Mouse (Mus musculus): ENCODE data around the gene Spdye4b. TPM values are rescaled to one million over a fixed set of nuclear protein-coding genes. Genes with fewer than 3 reads are reported as not detected.

Spdye4b gene
- total and polyA plus RNA-seq, 2 experiments from 2014 or later: 0.62 TPM; not detected in 1

DNA sequence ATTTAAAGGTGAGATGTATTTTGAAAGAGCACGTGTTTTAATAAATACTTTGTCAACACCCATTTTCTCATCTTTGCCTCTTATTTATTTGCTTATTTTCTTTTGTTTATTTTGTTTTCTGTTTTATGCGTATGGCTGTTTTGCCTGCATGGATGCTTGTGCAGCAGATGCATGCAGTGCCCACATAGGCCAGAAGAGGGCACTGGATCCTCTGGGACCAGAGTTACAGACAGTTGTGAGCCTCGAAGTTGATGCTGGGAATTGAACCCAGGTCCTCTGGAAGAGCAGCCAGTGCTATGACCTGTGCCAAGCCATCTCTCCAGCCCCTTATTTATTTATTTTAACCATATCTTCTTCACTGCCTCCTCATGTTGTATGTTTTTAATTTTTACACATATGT lies 24.2 kb downstream of the Spdye4b start:
- 0 out of 2 replicates have a peak, but pooled peaks have one; percentile 7 for TF ChIP-seq CTCF (IDR thresholded peaks at IDR 0.05; ENCODE audit: low read depth)
- H3K4me1 ChIP-seq (ENCODE audit: insufficient read depth): no peaks in the 10 kb centered on the region
- H3K4me2 ChIP-seq (ENCODE audit: low read depth): no peak overlapping the region
- DNase-seq (no peak), ATAC-seq (no peak)
- H3K36me3 ChIP-seq (ENCODE audit: insufficient read depth): no peaks in the 10 kb centered on the region
- no peaks in the 10 kb centered on the region for H3K27me3 ChIP-seq (ENCODE audit: insufficient read depth, low read length)
- no peaks in the 10 kb centered on the region for H3K9me3 ChIP-seq (ENCODE audit: low read length)
- H3K27ac ChIP-seq (ENCODE audit: low read depth, low read length): no peak overlapping the region
- H3K9ac ChIP-seq: no peak overlapping the region
- H3K4me3 ChIP-seq (ENCODE audit: low read depth, low read length): no peak overlapping the region
- 77% methylated on average over 3 of the region's 3 CpGs for WGBS

DNA sequence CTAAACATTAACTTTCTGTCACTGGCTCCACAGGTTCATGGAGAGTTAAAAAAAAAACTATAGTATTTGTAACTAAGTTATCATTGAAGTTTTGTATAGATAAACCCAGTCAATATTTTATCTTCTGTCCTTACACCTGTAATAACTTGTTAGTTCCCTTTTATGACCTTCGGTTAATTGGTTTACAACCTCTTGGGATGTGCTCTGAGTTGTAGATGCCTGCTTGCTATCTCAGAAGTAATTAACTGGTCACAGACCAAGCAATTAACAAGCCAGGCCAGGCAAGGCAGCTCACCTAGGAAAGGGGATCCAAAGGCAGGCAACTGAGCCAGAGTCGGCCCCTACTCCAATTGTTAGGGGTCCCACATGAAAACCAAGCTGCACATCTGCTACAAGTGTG lies 33.0 kb downstream of the Spdye4b start:
- DNase-seq: no peak
- Histone ChIP-seq H3K36me3 (ENCODE audit: insufficient read depth) (no peaks in the 10 kb centered on the region), H3K4me3 (ENCODE audit: low read depth, low read length) (no peak overlapping the region), H3K27ac (ENCODE audit: low read depth, low read length) (no peak overlapping the region), H3K27me3 (ENCODE audit: insufficient read depth, low read length) (no peaks in the 10 kb centered on the region), H3K9me3 (ENCODE audit: low read length) (no peaks in the 10 kb centered on the region), H3K9ac (no peak overlapping the region), H3K4me1 (ENCODE audit: insufficient read depth) (no peaks in the 10 kb centered on the region), H3K4me2 (ENCODE audit: low read depth) (no peak overlapping the region)
- WGBS: 88% methylated on average over 2 of the region's 2 CpGs
- no peak for TF ChIP-seq CTCF (IDR thresholded peaks at IDR 0.05; ENCODE audit: low read depth)
- no peak for ATAC-seq

DNA sequence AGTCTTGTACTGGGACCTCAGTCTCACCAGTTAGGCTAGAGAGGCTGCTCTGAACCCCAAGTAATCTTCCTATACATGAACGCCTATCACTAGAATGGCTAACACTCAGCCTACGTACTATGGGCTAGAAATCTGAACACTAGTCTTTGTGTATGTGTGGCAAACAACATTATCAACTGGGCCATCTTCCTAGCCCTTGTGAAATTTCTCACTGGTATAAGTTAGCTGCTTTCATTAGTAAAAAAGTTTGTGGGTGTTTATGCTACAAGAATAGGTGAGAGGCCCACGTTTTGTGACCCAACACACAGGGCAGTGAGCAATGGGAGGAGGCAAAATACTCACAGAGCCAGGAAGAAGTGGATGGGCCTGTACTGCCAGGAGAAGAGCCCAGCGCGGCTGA lies 40.2 kb downstream of the Spdye4b start:
- 78% methylated on average over 5 of the region's 5 CpGs for WGBS
- ATAC-seq: no peak

DNA sequence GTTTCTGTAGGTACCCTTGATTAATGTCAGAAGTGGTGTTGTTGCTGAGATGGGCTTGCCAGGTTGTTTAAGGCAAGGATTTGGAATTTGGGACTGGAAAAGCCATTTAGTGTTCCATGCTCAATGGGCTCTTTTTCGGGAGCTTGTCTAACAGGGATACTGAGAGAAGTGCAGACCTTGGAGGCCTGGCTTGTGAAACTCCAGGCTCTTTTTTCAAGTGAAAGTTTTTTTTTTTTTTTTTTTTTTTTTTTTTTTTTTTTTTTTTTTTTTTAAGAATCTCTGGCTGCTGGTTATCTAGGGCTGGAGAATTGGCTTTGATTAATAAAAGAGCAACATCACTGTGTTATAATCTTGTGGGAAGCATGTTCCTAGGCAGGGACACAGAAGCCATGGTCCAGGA lies 41.5 kb downstream of the Spdye4b start:
- Histone ChIP-seq H3K27ac (ENCODE audit: low read depth, low read length) (no peak overlapping the region), H3K36me3 (ENCODE audit: insufficient read depth) (no peaks in the 10 kb centered on the region), H3K9me3 (ENCODE audit: low read length) (no peaks in the 10 kb centered on the region), H3K27me3 (ENCODE audit: insufficient read depth, low read length) (no peaks in the 10 kb centered on the region), H3K9ac (no peak overlapping the region), H3K4me1 (ENCODE audit: insufficient read depth) (no peaks in the 10 kb centered on the region), H3K4me3 (ENCODE audit: low read depth, low read length) (no peak overlapping the region), H3K4me2 (ENCODE audit: low read depth) (no peak overlapping the region)
- WGBS: 82% methylated on average over 1 of the region's 1 CpGs
- DNase-seq (no peak), ATAC-seq (no peak)
- TF ChIP-seq CTCF (IDR thresholded peaks at IDR 0.05; ENCODE audit: low read depth): no peak

More for the DNA sequence above, 40.2 kb downstream of the Spdye4b start:
- no peak overlapping the region for H3K9ac ChIP-seq
- DNase-seq: no peak
- H3K27me3 ChIP-seq (ENCODE audit: insufficient read depth, low read length): no peaks in the 10 kb centered on the region
- no peaks in the 10 kb centered on the region for H3K4me1 ChIP-seq (ENCODE audit: insufficient read depth)
- no peaks in the 10 kb centered on the region for H3K36me3 ChIP-seq (ENCODE audit: insufficient read depth)
- H3K4me2 ChIP-seq (ENCODE audit: low read depth): no peak overlapping the region
- no peaks in the 10 kb centered on the region for H3K9me3 ChIP-seq (ENCODE audit: low read length)
- no peak for TF ChIP-seq CTCF (IDR thresholded peaks at IDR 0.05; ENCODE audit: low read depth)
- no peak overlapping the region for H3K27ac ChIP-seq (ENCODE audit: low read depth, low read length)
- H3K4me3 ChIP-seq (ENCODE audit: low read depth, low read length): no peak overlapping the region

DNA sequence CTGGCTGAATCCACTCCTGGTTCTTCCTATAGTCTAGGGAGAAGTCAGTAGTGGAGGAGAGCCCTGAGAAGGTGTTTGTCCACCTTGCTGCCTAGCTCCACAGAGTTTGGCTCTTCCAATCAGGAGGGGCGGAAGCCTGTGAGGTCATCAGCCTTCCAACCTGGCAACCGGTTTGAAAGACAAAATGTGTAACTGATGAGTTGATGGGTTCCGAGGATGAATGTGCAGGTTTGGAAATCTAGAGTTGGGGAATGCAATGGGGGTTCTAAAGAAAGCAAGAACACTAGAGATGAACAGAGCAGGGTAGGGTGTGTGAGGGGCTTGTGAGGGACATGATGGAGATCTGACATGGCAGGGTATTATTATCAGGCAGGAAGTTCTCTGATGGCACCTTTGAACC lies 46.0 kb downstream of the Spdye4b start, which contains the start of gene Spdye4a:
Spdye4a (minus strand) TSS at position 101 of the 400 bp plus-strand sequence.
- no peaks in the 10 kb centered on the region for H3K4me1 ChIP-seq (ENCODE audit: insufficient read depth)
- WGBS: 90% methylated on average over 3 of the region's 3 CpGs
- no peak for DNase-seq
- H3K27ac ChIP-seq (ENCODE audit: low read depth, low read length): no peak within 1 kb of the TSS
- no peak for ATAC-seq
- no peaks in the 10 kb centered on the region for H3K9me3 ChIP-seq (ENCODE audit: low read length)
- no peaks in the 10 kb centered on the region for H3K36me3 ChIP-seq (ENCODE audit: insufficient read depth)
- no peak within 1 kb of the TSS for H3K4me2 ChIP-seq (ENCODE audit: low read depth)
- no peak within 1 kb of the TSS for H3K4me3 ChIP-seq (ENCODE audit: low read depth, low read length)
- no peak within 1 kb of the TSS for H3K9ac ChIP-seq
- no peaks in the 10 kb centered on the region for H3K27me3 ChIP-seq (ENCODE audit: insufficient read depth, low read length)
- TF ChIP-seq CTCF (IDR thresholded peaks at IDR 0.05; ENCODE audit: low read depth): no peak

DNA sequence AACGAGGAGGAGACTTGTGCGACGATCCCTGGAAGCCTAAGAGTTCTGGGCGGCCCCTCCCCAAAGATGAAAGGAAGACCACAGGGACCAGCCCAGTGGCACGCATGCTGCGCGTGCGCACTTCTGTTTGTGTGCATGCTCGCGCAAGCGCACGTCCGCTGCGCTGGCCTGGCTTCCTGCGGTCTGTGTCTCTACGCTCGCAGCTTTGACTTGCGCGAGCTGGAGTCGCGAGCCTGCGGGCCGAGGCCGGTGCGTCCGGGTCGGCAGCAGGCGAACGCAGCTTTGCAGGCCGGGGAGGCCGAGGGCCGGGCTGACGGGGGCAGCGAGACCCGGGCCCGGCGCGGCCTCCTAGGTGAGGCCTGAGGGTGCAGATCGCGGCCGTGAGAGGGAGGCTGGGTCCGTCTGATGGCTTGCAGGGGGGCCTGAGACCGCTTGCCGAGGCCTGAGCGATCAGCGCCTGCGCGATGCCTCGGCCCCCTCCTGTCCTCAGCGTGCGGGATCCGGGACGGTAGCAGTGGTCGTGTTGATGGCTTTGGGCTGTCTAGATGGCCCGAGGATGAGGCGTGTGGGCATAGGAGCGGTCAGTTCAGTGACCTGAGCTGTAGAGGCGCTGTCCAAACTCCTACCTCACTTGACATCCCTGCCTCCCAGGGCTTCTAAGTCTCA lies 54.3 kb downstream of the Spdye4b start, which contains the start of gene Zfp12:
Zfp12 (plus strand) TSS at position 136 of the 666 bp plus-strand sequence.
- peak; percentile 98 for DNase-seq
- WGBS: under 1% methylated on average over 58 of the region's 58 CpGs

DNA sequence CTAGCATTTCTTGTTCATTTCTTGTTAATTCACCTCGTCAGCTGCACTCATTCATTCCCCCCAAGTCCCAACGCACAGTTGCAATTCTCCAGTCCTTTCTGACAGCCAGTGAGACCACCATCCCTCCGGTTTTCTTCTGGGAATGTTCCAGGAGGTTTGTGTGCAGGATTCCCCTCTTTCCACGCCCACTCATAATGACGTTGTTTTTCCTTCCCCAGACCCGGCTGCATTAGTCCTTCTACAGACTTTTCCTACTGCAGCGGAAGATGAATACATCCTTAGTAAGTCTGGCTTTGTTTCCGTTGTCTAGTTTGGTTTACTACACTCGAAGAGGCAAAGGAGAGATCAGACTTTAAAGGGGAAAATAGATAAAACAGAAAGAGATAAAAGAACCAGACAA lies 55.2 kb downstream of the Spdye4b start:
- Histone ChIP-seq H3K36me3 (ENCODE audit: insufficient read depth) (peaks cover 34% of the 10 kb centered on the region), H3K9ac (peak overlapping the region; percentile 98), H3K27me3 (ENCODE audit: insufficient read depth, low read length) (no peaks in the 10 kb centered on the region), H3K27ac (ENCODE audit: low read depth, low read length) (no peak overlapping the region), H3K9me3 (ENCODE audit: low read length) (no peaks in the 10 kb centered on the region), H3K4me3 (ENCODE audit: low read depth, low read length) (peak overlapping the region; percentile 94), H3K4me1 (ENCODE audit: insufficient read depth) (peaks cover 6% of the 10 kb centered on the region; the same call in 1 of the 2 replicates), H3K4me2 (ENCODE audit: low read depth) (peak overlapping the region; percentile 77)
- ATAC-seq (no peak), DNase-seq (no peak)
- 38% methylated on average over 9 of the region's 9 CpGs for WGBS
- no peak for TF ChIP-seq CTCF (IDR thresholded peaks at IDR 0.05; ENCODE audit: low read depth)

More for the DNA sequence above, 54.3 kb downstream of the Spdye4b start, which contains the start of gene Zfp12:
- peak; percentile 38 for TF ChIP-seq CTCF (IDR thresholded peaks at IDR 0.05; ENCODE audit: low read depth)
- peak within 1 kb of the TSS; percentile 77 for H3K4me2 ChIP-seq (ENCODE audit: low read depth)
- peaks cover 25% of the 10 kb centered on the region for H3K36me3 ChIP-seq (ENCODE audit: insufficient read depth)
- peaks cover 6% of the 10 kb centered on the region; the same call in 1 of the 2 replicates for H3K4me1 ChIP-seq (ENCODE audit: insufficient read depth)
- H3K27ac ChIP-seq (ENCODE audit: low read depth, low read length): peak within 1 kb of the TSS; percentile 97
- H3K9me3 ChIP-seq (ENCODE audit: low read length): no peaks in the 10 kb centered on the region
- peak within 1 kb of the TSS; percentile 98 for H3K9ac ChIP-seq
- ATAC-seq: peak; percentile 99
- H3K4me3 ChIP-seq (ENCODE audit: low read depth, low read length): peak within 1 kb of the TSS; percentile 94
- H3K27me3 ChIP-seq (ENCODE audit: insufficient read depth, low read length): no peaks in the 10 kb centered on the region

All from forebrain, postnatal 0 days (tissue).